Comparison of ENCODE assay signal across 9 mouse cellular contexts in the genomic region with DNA sequence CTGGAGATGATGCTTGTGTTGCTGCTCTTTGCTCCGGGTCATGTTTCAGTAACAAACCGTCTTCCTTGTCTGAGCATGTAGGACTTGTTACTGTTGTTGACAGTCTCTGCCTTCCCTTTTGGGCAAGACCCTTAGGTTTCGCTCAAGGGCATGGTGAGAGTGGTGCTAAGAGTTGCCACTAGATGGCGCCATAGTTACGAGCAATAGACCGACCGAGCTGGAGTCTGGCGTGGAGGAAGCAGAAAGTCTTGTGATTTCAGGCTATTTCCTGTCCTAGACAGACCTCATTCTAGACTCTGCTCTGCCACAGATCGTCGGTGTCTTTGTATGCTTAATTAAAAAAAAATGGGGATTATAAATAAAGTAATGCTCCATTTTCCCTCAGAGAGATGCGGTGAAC. TPM values are rescaled to one million over a fixed set of nuclear protein-coding genes. Genes with fewer than 3 reads are reported as not detected.
DNase-seq lines count a peak whose midpoint lies in the region; ATAC-seq and TF ChIP-seq lines count a peak whose summit lies in the region.
"Had no signal": no experiment of that assay in that cellular context is flagged by ENCODE, and none has a peak within 500 bp of the region (broad histone marks: within the 10 kb centered on the region; RNA-seq: fewer than 3 reads in every experiment).

No protein-coding gene starts in this region.

- WGBS in limb, embryonic 14.5 days = 11% methylated on average over 11 of the region's 11 CpGs
- 10% methylated on average over 11 of the region's 11 CpGs for WGBS in stomach, postnatal 0 days

- no peaks in the 10 kb centered on the region for H3K4me1 ChIP-seq in limb, embryonic 14.5 days (ENCODE audit: control insufficient read depth, insufficient read depth, low read length)
- no peaks in the 10 kb centered on the region for H3K4me1 ChIP-seq in stomach, postnatal 0 days (replicated peaks; ENCODE audit: control insufficient read depth, insufficient read depth)
- H3K4me1 ChIP-seq: embryonic facial prominence, embryonic 12.5 days had no signal

- no peak overlapping the region for H3K4me2 ChIP-seq in limb, embryonic 14.5 days (replicated peaks; ENCODE audit: low read depth, low read length, severe bottlenecking)
- H3K4me2 ChIP-seq in stomach, postnatal 0 days (replicated peaks; ENCODE audit: low read depth) = no peak overlapping the region
- H3K4me2 ChIP-seq: embryonic facial prominence, embryonic 12.5 days had no signal

- intact Hi-C loops in gastrocnemius, postnatal 36 days (cut with DNase I) = loop anchor here (5.0 kb wide), 1 partner anchor 89 kb away; no protein-coding TSS in a partner anchor

- DNase-seq in 416B (ENCODE audit: low read depth) = peak; percentile 83
- peak; percentile 66 for DNase-seq in adrenal gland, adult 2 months
- DNase-seq in embryo, embryonic 10.5 days (ENCODE audit: low spot score) = peak; percentile 91
- DNase-seq in gastrocnemius, postnatal 36 days = peak; percentile 44 to 56
- peak; percentile 69 for DNase-seq in kidney, adult 9 months
- DNase-seq in limb, embryonic 14.5 days (ENCODE audit: low spot score) = peak; percentile 88
- peak; percentile 40 to 56 for DNase-seq in natural killer cell, adult 2 months (ENCODE audit: low spot score in 2 of 2)
- peak; percentile 71 for DNase-seq in stomach, postnatal 0 days (ENCODE audit: low spot score)

- TF ChIP-seq EP300 in stomach, postnatal 0 days (optimal IDR thresholded peaks at IDR 0.05) = no peak

- no peak overlapping the region for H3K27ac ChIP-seq in limb, embryonic 14.5 days (replicated peaks; ENCODE audit: low read depth, low read length)
- H3K27ac ChIP-seq in stomach, postnatal 0 days (replicated peaks) = no peak overlapping the region
- H3K27ac ChIP-seq: embryonic facial prominence, embryonic 12.5 days had no signal

- no peaks in the 10 kb centered on the region for H3K27me3 ChIP-seq in limb, embryonic 14.5 days (ENCODE audit: control insufficient read depth, insufficient read depth, low read length)
- no peaks in the 10 kb centered on the region for H3K27me3 ChIP-seq in stomach, postnatal 0 days (ENCODE audit: control insufficient read depth, insufficient read depth, low read length)
- H3K27me3 ChIP-seq: embryonic facial prominence, embryonic 12.5 days had no signal

- no peak for TF ChIP-seq POLR2A in limb, embryonic 14.5 days (IDR thresholded peaks at IDR 0.05; ENCODE audit: borderline replicate concordance, extremely low read depth, insufficient read depth, insufficient read length)

- H3K9me3 ChIP-seq in limb, embryonic 14.5 days (ENCODE audit: control insufficient read depth, low read length) = no peaks in the 10 kb centered on the region
- no peaks in the 10 kb centered on the region for H3K9me3 ChIP-seq in stomach, postnatal 0 days (ENCODE audit: control insufficient read depth, low read length)
- H3K9me3 ChIP-seq: embryonic facial prominence, embryonic 12.5 days had no signal

- no peaks in the 10 kb centered on the region for H3K36me3 ChIP-seq in limb, embryonic 14.5 days (ENCODE audit: control insufficient read depth, insufficient read depth, low read length)
- no peaks in the 10 kb centered on the region for H3K36me3 ChIP-seq in stomach, postnatal 0 days (ENCODE audit: control insufficient read depth, insufficient read depth, low read length)
- H3K36me3 ChIP-seq: embryonic facial prominence, embryonic 12.5 days had no signal

- peak; percentile 47 for ATAC-seq in limb, embryonic 14.5 days (ENCODE audit: low FRiP score, low read depth)
- ATAC-seq in stomach, postnatal 0 days (ENCODE audit: low FRiP score, low TSS enrichment) = no peak

- H3K4me3 ChIP-seq in limb, embryonic 14.5 days (replicated peaks; ENCODE audit: low read length) = no peak overlapping the region
- no peak overlapping the region for H3K4me3 ChIP-seq in stomach, postnatal 0 days (ENCODE audit: low read depth, low read length)
- H3K4me3 ChIP-seq: embryonic facial prominence, embryonic 12.5 days had no signal

- peak; percentile 98 for TF ChIP-seq CTCF in stomach, postnatal 0 days (IDR thresholded peaks at IDR 0.05; ENCODE audit: low read depth)

- H3K9ac ChIP-seq in limb, embryonic 14.5 days (ENCODE audit: low read depth, low read length, severe bottlenecking) = no peak overlapping the region
- H3K9ac ChIP-seq in stomach, postnatal 0 days (ENCODE audit: low read length) = no peak overlapping the region
- H3K9ac ChIP-seq: embryonic facial prominence, embryonic 12.5 days had no signal

RNA-seq across cellular contexts. Expression of gene Tmem233, which starts 40.3 kb away (rescaled TPM):
- total RNA-seq in adrenal gland, adult 2 months (2021) = not detected
- not detected in 2 replicates for polyA plus RNA-seq in adrenal gland, adult 2 months (2012; rRNA removed)
- total RNA-seq in gastrocnemius, postnatal 36 days (2021) = 100 to 1,000 TPM; 103 to 120 TPM
- 0.09 and 0.33 TPM in 2 replicates for polyA plus RNA-seq in limb, embryonic 14.5 days (2012; rRNA removed)
- not detected in 2 replicates for polyA plus RNA-seq in limb, embryonic 14.5 days (2014; fragmentation: Nextera tagmentation; extraction: Ambion mirVana)
- not detected in 2 replicates for polyA plus RNA-seq in stomach, postnatal 0 days (2015; fragmentation: Nextera tagmentation; extraction: Ambion mirVana)
- polyA plus RNA-seq: embryonic facial prominence, embryonic 12.5 days had no signal
